Mouse (Mus musculus): ENCODE results near the gene Cabp1. TPM values are rescaled to one million over a fixed set of nuclear protein-coding genes. Genes with fewer than 3 reads are reported as not detected.
"Not testable (repeated sequence)": the region's sequence is repeated elsewhere in the genome, so short reads cannot be mapped to it uniquely, and the experiment has no call there.

The Cabp1 gene
- polyA plus RNA-seq, 1 experiment = not detected

DNA sequence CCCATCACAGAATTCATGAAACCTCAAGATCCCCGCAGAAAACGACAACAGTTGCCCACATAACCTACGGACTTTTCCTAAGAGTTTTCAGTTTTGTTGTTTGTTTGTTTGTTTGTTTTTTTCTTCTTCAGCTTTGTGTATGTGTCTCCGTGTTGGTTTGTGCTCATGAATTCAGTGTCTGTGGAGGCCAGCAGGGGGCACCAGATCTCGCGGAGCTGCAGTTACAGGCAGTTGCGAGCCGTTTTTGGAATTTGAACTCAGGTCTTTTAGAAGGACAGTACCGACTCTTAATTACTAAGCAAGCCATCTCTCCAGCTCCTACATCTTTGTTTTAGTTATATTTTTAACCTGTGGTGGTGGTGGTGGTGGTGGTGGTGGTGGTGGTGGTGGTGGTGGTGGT, 28.8 kb downstream of the Cabp1 start:
- H3K27ac ChIP-seq (ENCODE audit: control insufficient read depth, insufficient read depth, low read depth, low read length, poor library complexity) = no peak overlapping the region
- no peak overlapping the region for H3K4me3 ChIP-seq (replicated peaks; ENCODE audit: control insufficient read depth, low read depth, low read length)
- TF ChIP-seq CTCF (IDR thresholded peaks at IDR 0.05; ENCODE audit: control insufficient read depth, insufficient read depth, low read length) (peak; percentile 58), POLR2A (IDR thresholded peaks at IDR 0.05; ENCODE audit: borderline replicate concordance, control insufficient read depth, low read depth, low read length) (no peak)
- H3K4me1 ChIP-seq (ENCODE audit: control insufficient read depth, insufficient read depth, low read length) = peaks cover 6% of the 10 kb centered on the region; the same call in 1 of the 2 replicates
- WGBS = 80% methylated on average over 9 of the region's 9 CpGs

GRCm38 (mm10) chr5:115164446-115164845, 29.7 kb downstream of the Cabp1 start:
- WGBS = 82% methylated on average over 4 of the region's 4 CpGs
- not testable (repeated sequence) for H3K4me3 ChIP-seq (replicated peaks; ENCODE audit: control insufficient read depth, low read depth, low read length); H3K4me1 ChIP-seq (ENCODE audit: control insufficient read depth, insufficient read depth, low read length); H3K27ac ChIP-seq (ENCODE audit: control insufficient read depth, insufficient read depth, low read depth, low read length, poor library complexity)

DNA sequence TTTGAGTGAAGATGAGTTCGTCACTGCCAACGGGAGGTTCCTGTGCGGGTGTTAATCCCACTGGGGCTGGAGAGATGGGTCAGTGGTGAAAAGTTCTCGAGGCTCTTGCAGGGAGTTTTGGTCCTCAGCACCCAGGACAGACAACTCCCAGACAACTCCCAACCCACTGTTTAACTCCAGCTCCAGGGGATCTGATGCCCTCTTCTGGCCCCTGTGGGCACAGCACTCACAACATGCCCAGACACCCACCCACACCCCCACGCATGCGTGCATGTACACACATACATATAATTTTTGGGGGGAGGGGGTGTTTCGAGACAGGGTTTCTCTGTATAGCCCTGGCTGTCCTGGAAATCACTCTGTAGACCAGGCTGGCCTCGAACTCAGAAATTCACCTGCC, 30.6 kb downstream of the Cabp1 start:
- 62% methylated on average over 8 of the region's 8 CpGs for WGBS
- TF ChIP-seq CTCF (IDR thresholded peaks at IDR 0.05; ENCODE audit: control insufficient read depth, insufficient read depth, low read length) = peak; percentile 74
- TF ChIP-seq POLR2A (IDR thresholded peaks at IDR 0.05; ENCODE audit: borderline replicate concordance, control insufficient read depth, low read depth, low read length) = no peak
- peaks cover 6% of the 10 kb centered on the region; the same call in 1 of the 2 replicates for H3K4me1 ChIP-seq (ENCODE audit: control insufficient read depth, insufficient read depth, low read length)
- H3K4me3 ChIP-seq (replicated peaks; ENCODE audit: control insufficient read depth, low read depth, low read length) = no peak overlapping the region
- H3K27ac ChIP-seq (ENCODE audit: control insufficient read depth, insufficient read depth, low read depth, low read length, poor library complexity) = no peak overlapping the region

DNA sequence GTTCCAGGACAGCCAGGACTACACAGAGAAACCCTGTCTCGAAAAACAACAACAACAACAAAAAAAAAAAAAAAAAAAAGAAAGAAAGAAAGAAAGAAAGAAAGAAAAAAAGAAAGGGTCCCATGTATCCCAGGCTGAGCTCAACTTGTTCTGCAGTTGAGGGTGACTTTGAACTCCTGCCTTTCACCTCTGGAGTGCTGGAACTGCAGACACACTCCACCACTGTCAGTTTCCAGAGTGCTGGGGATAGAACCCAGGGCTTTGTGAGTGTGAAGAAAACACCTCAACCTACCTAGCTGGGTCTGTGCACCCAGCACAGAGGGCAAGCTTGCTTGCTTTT, 32.3 kb downstream of the Cabp1 start:
- not testable (repeated sequence) for H3K27ac ChIP-seq (ENCODE audit: control insufficient read depth, insufficient read depth, low read depth, low read length, poor library complexity); H3K4me1 ChIP-seq (ENCODE audit: control insufficient read depth, insufficient read depth, low read length); H3K4me3 ChIP-seq (replicated peaks; ENCODE audit: control insufficient read depth, low read depth, low read length)
- WGBS = 79% methylated on average over 1 of the region's 1 CpGs

DNA sequence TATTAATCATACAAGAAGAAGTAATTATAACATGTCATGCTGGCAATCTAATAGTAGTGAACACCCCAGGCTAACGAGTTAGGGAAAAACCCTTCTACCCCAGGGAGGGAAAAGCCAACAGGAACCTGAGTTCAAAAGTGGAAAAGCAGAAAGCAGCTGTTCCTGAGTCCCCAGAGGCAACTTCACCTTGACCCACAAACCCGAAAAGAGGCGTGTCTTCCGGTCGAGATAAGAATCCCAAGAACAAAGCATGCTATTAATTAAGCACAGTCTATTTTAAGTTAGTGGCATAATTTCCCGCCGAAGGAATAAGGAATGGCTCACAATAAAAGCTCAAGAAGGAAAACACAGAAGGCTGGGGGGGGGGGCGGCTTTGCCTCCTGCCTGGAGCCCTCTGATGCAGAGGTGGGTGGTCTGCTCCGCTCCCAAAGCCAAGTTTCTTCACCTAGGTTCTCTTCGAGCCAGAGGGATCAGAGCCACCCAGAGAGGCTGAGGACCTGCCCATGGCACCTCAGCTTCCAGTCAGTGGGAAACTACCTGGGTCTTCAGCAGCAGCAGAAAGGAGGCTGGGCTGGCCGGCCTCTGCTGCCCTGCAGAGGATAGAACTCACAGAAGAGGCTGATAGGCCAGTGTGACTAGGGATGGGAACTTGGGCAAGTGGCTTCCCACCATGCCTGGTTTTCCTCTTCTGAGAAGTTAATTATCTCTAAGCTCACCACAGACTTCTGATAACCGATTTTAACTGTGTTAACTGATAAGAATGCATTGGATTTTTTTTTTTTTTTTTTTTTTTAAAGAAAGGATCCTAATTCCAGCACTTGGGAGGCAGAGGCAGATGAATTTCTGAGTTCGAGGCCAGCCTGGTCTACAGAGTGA, 32.9 kb downstream of the Cabp1 start:
- H3K4me1 ChIP-seq (ENCODE audit: control insufficient read depth, insufficient read depth, low read length) = peaks cover 2% of the 10 kb centered on the region; the same call in 1 of the 2 replicates
- peak overlapping the region; percentile 43; the same call in 1 of the 2 replicates for H3K27ac ChIP-seq (ENCODE audit: control insufficient read depth, insufficient read depth, low read depth, low read length, poor library complexity)
- H3K4me3 ChIP-seq (replicated peaks; ENCODE audit: control insufficient read depth, low read depth, low read length) = no peak overlapping the region
- TF ChIP-seq CTCF (IDR thresholded peaks at IDR 0.05; ENCODE audit: control insufficient read depth, insufficient read depth, low read length) = no peak
- no peak for TF ChIP-seq POLR2A (IDR thresholded peaks at IDR 0.05; ENCODE audit: borderline replicate concordance, control insufficient read depth, low read depth, low read length)
- WGBS = 14% methylated on average over 13 of the region's 13 CpGs

GRCm38 (mm10) chr5:115160655-115161054, 33.5 kb downstream of the Cabp1 start:
- H3K27ac ChIP-seq (ENCODE audit: control insufficient read depth, insufficient read depth, low read depth, low read length, poor library complexity) = peak overlapping the region; percentile 12; the same call in 1 of the 2 replicates
- 12% methylated on average over 6 of the region's 6 CpGs for WGBS
- TF ChIP-seq CTCF (IDR thresholded peaks at IDR 0.05; ENCODE audit: control insufficient read depth, insufficient read depth, low read length) (no peak), POLR2A (IDR thresholded peaks at IDR 0.05; ENCODE audit: borderline replicate concordance, control insufficient read depth, low read depth, low read length) (no peak)
- H3K4me3 ChIP-seq (replicated peaks; ENCODE audit: control insufficient read depth, low read depth, low read length) = no peak overlapping the region
- H3K4me1 ChIP-seq (ENCODE audit: control insufficient read depth, insufficient read depth, low read length) = peaks cover 2% of the 10 kb centered on the region; the same call in 1 of the 2 replicates

- H3K4me1 ChIP-seq (ENCODE audit: control insufficient read depth, insufficient read depth, low read length) = peaks cover 7% of the 10 kb centered on the region
- peak overlapping the region; percentile 90 for H3K4me3 ChIP-seq (replicated peaks; ENCODE audit: control insufficient read depth, low read depth, low read length)
- peak overlapping the region; percentile 93 for H3K27ac ChIP-seq (ENCODE audit: control insufficient read depth, insufficient read depth, low read depth, low read length, poor library complexity)
These were observed 35.0 kb downstream of the Cabp1 start for GRCm38 (mm10) chr5:115159165-115159564.

GRCm38 (mm10) chr5:115158040-115158983, 35.9 kb downstream of the Cabp1 start, which contains the start of gene Mlec:
TSS of gene Mlec (minus strand) at chr5:115158179.
- H3K4me1 ChIP-seq (ENCODE audit: control insufficient read depth, insufficient read depth, low read length) = peaks cover 8% of the 10 kb centered on the region
- peak within 1 kb of the TSS; percentile 90 for H3K4me3 ChIP-seq (replicated peaks; ENCODE audit: control insufficient read depth, low read depth, low read length)
- peak; percentile 97 for TF ChIP-seq POLR2A (IDR thresholded peaks at IDR 0.05; ENCODE audit: borderline replicate concordance, control insufficient read depth, low read depth, low read length)
- no peak for TF ChIP-seq CTCF (IDR thresholded peaks at IDR 0.05; ENCODE audit: control insufficient read depth, insufficient read depth, low read length)
- peak within 1 kb of the TSS; percentile 93 for H3K27ac ChIP-seq (ENCODE audit: control insufficient read depth, insufficient read depth, low read depth, low read length, poor library complexity)
- WGBS = under 1% methylated on average over 77 of the region's 78 CpGs

More at GRCm38 (mm10) chr5:115159165-115159564, 35.0 kb downstream of the Cabp1 start:
- 55% methylated on average over 12 of the region's 12 CpGs for WGBS
- TF ChIP-seq CTCF (IDR thresholded peaks at IDR 0.05; ENCODE audit: control insufficient read depth, insufficient read depth, low read length) = no peak
- no peak for TF ChIP-seq POLR2A (IDR thresholded peaks at IDR 0.05; ENCODE audit: borderline replicate concordance, control insufficient read depth, low read depth, low read length)
